In genomic region chr1:186721846-186722245, GRCm38 (mm10) we compare ENCODE assay signal across 1 mouse cellular context.
A peak's percentile ranks its signal among the peaks of the same experiment; 100 is the strongest.
TF ChIP-seq lines count a peak whose summit lies in the region.

No protein-coding gene starts in this region.

TF ChIP-seq in CH12.LX, 34 proteins besides CTCF, POLR2A, EP300 and RAD21 (continued from another document):
- 0 out of 2 replicates have a peak, but pooled peaks have one; percentile 17 for TF ChIP-seq NELFE (IDR thresholded peaks at IDR 0.05; ENCODE audit: low read depth, low read length)
- no peak for TF ChIP-seq USF1 (IDR thresholded peaks at IDR 0.05; ENCODE audit: low read depth, low read length)
